Mouse (Mus musculus) telencephalon, adult 2 months (tissue): ENCODE measurements at regions not wholly inside any gene's neighbourhood (a gene's known extent, or its start where the extent isn't known, plus 50 kb on each side); places are given as distances from the start of the nearest gene placed in this dataset.

Source experiments
- DNase-seq: peaks from one replicate; pipeline ENCODE4 v3.0.0-alpha.2; 2011; ENCODE audit warnings: low read depth, low spot score

DNA sequence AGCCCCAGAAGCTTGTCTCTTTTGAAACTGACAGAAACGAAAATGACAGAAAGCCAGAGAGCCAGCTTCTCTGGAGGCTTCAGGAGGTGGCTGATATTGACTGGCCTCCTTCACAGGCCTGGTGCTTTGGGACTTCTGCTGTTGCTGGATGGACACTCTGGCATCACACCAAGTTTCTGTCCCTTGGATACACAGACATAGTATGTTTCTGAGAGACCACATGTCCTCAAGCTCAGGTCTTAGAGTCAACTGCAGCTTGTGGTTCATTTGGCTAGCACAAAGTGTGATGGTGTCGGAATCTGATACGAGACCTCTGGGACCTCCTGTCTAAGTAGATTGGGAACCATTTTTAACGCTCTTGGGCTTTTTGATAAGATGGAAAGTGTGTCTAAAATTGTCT is 502.0 kb downstream of the Sqor start:
- DNase-seq = no peak

DNA sequence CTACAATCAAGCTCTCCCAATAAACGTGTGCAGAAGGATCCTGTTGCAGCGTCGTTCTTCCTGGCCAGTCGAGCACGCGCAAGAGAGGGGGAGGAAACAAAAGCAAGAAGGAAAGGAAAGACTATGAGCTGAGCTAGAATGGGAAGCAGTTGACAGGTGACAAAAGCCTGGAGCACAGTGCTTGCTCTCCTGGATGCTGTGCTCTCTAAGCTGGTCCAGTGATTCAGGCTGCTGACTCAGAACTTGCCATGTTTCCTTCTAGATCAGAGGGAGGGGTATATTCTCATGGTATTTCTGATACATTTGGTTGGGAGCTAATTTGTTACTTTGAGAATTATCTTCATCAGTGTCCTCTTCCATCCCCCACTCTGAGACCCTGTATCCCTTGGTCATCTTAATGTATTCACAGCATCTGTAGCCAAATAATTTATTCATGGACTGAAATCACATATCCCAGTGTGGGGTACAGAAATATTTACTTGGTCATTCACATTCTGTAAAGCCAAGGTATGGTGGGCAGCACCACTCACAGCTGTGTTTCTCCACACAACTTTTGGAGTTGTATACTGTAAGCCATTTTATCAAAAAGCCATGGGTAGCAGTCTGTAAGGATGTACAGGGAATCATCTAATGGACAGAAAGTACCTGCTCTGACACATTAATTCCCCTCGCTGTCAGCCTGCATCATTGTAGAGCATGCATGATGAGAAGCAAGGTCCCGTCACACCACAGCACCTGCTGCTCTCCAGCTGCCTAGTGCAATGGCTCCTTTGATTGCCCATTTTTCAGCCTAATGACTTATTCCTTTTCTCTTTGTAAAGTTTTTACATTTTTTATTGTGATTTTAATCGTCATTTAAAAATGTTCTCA is 510.1 kb downstream of the Sqor start:
- DNase-seq = no peak

DNA sequence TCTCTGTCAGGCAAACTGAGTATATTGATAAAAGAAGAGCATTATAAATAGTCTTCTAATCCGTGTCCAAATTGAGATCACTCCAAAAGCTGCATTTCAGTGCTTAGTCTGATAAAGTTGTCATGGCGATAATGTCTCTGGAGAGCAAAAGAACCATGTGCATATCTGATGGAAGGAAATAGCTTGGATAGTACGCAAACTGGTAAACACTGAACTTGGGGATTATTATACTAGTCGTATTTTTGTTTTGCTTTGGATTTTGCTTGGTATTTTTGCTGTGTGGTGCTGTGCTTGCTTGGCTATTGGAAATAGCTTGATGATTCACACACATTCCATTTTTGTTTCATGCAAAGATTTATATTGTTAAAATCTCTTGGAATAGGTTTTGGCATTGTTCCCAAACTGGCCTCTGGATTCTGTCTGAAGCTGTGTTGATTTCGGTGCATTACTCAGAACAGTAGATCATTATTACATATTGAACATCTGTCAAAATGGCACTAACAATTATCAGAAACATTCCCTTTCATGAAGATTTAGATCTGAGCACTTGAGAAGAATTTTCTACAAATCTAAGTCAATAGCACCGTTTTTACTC is 510.8 kb downstream of the Sqor start:
- peak; percentile 28 for DNase-seq

DNA sequence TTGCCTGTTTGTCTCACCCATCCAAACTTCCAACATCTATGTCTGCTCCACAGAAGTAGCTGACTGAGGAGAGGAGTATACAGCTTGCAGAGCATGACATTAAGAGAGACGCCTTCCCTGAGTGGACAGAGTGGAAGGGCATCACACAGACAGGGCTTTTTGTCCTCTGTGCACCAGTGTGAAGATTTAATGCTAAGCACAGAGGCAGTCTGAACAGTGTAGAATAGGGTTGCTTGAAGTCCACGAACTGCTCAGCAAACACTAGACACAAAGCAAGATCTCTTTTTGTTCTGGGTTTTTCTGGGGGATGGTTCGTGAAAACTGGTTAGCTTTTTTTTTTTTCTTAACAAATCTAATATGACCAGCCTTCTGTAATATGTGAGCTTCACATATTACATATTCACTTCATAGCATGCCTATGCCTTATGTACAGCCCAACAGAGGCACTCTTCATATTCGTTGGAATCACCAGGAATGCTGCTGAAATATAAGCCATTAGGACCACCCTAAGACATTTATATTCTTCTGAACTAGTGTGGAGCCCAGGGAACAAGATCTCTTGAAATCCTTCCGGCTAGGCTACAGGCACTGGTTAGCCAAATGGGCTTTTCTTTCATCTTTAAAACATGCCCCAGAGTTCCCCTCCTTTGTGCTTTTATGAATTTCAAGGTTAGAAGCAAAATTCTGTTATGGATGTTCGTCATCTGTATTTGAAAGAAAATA is 546.7 kb downstream of the Sqor start:
- DNase-seq = no peak

DNA sequence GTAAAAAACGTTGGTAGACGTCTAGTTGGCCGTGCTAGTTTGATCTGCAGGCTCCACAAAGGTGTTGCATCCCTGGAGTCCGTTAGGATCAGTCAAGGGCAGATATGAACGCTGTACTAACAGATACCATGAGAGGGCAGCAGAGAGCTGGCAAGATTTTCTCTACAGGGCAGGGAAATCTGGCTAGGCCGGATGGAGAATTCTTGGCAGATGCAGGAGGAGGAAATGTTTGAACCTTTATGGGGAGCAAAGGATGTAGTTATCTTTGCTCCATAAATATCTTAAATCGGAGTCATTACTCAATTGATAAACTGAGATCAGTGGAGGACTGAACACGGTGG is 547.2 kb downstream of the Sqor start:
- peak; percentile 28 for DNase-seq

DNA sequence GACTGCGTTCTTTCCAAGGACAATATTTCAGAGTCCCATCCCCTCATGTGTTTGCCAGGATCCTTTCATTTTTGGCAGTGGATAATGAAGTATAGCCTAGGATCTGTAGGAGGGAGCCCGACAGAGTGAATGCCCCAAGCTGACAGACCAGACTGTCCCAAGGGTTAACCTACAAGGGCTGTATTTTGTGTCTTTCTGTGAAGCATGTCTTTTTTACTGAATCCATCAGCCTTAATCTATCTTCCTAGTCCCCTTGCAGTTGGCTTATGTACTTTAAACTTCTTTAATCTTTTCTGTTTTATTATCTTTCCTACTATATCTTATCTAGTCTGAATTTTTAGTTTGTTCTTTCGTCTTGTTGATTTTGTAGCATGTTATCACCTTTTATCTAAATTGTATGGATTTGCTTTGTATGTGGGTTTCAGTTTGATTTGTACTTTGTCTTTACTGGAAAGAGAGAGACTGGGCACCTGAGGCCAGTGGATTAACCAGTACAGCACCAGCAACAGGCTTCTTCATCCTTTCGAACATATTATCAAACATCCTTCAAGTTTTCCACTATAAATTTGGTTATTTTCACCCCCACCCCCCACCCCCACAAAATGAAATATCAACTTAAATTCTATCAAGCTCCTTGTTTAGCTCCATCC is 555.5 kb downstream of the Sqor start:
- DNase-seq = no peak

DNA sequence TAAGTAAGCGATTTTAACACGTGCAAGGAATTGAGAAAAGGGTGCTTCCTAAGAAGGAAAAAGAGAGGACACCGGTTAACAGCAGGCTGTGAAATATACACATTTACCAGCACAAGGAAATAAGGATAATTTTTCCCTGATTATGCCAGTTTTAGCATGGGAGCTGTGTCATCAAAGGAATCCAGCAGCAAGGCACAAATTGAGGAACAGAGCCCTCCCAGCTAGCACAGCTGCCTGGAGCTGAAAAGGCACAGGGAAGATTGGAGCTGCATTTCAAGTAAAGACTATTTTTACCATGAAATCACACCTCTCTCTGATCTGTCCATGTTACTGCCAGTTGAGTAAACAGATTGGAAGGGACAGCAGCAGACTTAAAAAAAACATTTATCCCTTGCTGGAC is 558.7 kb downstream of the Sqor start:
- peak; percentile 39 for DNase-seq

DNA sequence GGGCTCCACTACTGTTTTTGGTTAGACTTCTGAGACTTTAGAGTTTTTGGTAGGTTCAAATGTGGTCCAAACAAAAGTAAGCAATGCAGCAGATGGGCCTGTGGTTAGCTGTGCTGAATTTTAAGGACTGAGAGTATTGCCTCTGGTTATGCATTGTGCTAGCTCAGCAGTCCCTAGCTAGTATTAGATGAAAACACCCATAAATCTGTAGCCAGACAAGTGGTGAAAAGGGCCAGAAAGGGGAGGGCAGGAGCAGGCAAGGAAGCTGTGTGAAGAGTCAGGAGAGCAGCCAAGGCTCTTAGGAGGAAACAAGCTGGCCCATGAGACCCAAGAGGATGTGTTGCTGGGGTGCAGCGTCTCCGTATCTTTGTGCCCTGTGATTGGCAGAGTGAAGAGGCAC is 559.9 kb downstream of the Sqor start:
- no peak for DNase-seq

DNA sequence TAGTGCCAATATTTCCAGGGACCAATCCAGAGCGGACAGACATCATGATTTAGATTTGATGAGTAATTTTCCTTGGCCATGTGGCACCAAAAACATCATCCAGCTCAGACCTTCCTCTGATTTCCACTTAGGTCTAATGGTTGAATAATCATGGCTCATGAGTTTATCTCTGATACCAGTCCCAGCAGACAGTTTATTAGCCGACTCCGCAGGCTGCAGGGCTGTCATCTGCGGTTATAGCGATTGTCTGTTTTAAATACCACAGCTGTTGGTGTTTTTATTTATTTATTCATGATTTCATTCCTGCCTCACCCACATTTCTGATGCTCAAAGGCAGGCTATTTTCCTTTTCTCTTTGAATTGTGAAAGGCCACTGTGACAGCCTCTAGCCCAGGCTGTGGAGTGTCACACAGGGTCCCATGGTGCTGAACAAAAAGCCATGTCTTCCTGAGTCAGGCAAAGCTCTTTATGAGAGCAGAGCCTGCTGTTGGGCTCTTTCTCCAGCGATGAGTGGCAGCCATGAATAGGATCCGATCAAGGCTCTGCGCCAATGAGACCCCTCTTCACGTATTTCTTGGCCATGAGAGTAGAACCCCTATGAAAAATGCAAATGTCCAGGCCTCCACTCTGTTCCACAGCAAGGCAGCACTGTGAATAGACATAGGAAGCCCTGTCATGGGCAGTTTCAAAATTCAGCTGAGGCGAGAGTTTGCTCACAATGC is 584.7 kb downstream of the Sqor start:
- peak; percentile 15 for DNase-seq

DNA sequence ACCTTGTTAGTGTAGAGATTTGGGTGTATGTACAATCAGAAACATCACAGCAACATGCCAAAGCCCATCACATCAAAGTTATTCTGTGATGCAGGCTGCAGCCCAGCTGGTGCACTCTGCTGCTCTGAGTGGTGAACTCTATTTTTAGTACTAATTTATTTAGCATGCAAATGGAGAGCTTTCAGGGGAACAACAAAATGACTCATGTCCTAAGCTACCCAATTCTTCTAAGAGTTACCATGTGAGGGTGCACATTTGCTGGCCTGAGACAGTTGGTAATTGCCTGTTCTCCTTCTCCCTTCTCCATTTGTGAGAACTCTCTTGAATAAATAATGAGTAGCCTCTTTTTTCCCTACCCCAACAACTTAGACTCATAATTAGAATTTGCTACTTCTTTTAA is 599.2 kb downstream of the Sqor start:
- peak; percentile 49 for DNase-seq

DNA sequence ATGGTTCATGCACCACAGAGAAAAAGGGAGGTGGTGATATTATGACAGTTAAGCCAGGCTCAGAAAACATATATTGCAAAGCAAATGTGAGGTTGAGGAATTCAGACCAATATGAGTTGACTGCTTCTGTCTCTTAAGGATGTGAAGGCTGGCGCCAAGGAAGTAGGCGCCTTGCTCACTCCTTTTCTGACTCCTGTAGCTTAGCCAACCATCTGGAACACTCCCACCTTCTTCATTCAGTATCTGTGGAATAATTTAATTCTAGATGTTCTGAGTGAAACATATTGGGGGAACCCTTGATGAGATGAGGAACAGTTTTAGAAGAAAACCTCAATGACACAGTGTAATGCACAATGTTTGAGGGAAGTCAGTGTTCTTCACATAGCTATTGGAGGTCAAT is 601.5 kb downstream of the Sqor start:
- peak; percentile 65 for DNase-seq

DNA sequence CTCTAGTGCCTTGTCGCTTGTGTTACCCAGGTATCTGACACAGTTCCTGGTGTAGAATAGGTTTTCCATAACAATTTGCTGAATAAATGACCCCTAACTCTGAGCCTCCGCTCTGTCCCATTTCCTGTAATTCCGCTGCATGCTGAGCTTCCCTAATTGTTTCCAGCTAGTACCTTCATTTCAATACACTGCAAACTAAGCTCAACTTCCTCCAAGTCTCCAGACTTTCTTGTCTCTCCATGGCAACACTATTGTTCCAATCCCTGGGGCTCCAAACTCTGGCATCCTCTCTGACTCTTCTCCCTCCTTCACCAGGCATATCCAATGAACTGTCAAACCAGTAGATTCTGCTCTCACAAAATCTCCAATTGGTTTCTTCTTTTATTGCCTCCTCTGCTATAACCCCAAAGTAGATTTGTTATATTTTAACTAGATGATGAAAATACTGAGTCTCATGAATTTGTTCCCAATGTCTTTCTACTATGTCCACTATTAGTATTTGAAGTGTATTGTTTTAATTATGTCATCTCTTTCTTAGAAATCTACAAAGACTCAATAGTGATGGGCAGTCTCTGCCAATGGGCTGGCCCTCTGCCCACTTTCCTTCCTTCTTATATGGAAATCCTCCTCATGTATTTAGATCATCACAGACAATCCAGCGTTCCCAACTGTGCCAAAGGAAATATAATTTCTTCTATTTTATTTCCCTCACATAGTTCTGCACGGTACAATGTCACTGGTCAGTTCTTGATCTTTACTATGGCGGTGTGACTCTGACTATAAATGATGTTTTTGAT is 620.8 kb downstream of the Sqor start:
- no peak for DNase-seq

DNA sequence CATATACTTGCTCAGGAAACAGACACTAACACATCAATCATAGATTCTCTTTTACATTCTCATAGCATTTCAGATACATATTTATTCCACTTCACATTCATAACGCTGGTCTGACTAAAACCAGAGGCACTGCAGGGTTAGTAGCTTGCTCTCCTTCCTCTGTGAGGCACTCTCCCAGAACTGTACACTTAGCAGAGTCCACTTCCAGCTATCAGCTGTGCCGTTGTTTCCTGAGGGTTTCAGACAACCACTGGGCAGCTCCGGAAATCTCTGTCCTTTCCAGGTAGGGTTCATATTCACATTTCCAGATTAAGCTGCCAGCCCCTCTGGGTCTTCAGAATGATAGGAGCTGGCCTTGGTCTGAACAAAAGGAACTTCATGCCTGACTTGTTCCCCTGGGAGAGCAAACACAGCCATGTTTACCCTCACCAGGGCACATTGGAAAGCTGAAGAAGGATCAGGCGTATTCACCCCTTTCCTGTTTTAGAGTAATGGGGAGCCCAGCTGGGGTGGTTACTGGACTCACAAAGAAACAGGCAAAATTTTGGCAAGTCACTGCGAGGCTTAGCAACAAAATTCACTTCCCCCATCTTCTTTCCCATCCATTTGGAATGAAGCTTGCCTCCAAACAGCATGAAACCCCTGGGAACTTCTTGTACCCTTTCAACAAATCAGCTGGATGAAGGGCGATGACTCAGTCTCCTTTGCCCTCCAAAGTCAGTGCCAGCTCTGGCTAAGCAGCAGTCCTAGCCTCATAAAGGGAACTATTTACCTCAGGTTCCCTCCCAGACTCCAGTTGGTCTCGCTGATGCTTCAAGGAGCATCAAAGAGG is 622.0 kb downstream of the Sqor start:
- no peak for DNase-seq

DNA sequence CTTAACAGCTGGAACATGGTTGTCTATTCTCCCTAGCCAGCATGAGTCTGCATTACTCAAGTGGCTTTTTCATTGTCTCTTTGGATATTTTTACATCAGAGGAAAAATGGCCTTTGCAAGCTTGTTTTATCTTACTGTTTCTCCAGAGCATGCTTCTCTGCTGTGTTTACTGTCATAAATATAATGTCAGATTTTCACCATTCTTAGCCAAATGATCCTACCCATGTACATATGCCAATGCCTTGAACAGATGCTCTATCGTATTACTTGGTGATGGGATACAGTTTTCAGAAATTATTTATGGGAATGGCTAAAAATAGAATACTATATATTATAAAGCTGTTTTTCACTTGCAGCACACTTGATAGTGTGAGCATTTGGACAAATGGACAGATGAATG is 625.9 kb downstream of the Sqor start:
- no peak for DNase-seq

DNA sequence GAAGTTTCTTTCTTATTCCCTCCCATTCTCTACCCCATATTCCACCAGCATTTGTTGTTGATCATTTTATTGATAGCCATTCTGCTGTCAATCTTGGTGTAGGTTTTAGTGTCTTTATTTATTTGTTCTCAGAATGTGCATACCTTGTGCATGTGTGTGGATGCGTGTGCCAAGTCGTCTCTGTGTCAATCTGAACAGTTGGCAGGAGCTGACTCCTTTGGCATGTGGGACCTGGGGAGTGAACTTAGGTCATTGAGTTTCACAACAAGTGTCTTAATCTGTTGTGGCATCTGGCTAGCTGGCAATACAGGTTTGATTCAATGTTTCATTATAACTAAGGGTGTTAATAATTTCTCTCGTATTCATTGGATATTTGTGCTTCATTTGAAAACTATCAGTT is 629.3 kb downstream of the Sqor start:
- DNase-seq = no peak

DNA sequence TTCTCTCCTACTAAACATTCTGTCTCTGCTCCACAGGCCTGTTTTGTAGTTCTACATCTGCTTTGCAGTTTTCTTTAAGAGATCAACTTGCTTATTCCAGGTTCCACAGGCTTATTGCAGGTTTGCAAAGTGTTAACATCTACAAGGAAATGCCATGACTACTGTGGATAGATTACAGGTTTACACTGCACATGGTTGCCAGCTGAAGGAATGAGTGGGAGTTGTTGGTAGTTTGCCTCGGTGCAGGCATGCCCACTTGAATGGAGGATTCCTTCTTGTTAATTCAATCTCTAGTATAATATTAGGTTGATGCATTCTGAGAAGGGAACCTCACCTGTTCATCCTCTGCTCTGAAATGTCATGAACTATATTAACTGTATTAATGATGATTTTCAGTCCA is 632.5 kb downstream of the Sqor start:
- peak; percentile 31 for DNase-seq

DNA sequence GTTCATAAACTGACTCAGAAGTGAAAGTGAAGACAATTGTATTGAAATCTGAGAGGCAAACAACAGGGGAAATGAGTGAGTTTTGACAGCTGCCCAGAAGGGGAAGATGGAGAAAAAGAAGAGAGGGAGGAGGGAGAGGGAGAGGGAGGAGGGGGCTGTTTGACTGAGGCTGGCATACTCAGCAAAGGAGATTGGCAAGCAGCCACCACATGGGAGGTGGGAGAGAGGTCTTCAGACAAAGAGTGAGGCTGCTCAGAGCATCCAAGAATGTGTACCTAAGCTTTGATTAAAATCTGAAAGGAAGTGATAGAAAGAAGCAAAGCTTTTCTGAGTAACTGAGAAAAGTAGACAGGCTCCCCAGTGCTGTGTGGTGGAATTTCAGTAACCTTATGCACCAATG is 636.0 kb downstream of the Sqor start:
- no peak for DNase-seq

DNA sequence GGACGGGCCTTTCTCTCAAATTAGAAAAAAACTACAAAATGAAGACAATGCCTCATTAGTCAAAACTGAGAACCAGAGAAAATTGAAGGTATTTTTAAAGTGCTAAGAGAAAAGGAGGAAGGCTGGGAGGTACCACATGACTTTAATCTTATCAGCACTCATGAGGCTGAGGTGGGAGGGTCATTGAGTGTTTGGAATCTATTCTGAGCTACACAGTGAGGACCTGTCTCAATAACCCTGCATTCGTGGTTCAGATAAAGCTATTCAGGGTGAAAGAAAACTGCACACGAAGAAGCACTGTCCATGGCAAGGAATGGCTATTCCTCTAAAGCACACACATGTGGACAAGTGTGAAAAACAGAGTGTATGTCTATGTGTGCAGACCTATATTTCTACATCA is 644.0 kb downstream of the Sqor start:
- DNase-seq = no peak

DNA sequence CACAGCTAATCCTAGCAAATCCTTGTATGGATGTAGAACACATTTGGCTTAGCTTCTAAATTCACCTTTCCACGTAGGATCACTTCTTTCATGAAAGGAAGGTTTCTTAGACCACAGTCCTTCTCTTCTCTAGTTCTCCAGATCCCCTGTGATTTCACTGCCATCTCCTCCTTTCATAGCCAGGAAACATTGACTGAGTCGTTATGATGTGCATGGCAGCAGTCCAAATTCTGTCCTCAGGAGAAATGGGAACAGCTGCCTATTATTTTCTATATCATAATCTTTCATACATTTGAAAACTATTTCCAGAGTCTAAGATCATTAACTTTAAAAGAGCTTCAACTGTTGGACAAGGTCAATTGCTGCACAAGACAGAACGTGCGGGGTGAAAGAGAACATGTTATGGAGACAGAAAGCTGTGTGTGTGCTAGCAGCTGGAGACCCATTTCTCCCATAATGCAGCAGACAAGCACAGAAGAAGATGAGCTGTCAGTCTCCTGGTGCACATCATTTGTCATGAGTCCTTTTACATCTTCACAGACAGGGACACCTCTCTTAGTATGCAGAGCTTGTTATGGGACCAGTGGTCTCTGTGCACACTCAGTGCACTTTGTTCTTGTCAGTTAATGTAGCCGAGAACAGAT is 631.6 kb upstream of the Sema6d start:
- DNase-seq = no peak

DNA sequence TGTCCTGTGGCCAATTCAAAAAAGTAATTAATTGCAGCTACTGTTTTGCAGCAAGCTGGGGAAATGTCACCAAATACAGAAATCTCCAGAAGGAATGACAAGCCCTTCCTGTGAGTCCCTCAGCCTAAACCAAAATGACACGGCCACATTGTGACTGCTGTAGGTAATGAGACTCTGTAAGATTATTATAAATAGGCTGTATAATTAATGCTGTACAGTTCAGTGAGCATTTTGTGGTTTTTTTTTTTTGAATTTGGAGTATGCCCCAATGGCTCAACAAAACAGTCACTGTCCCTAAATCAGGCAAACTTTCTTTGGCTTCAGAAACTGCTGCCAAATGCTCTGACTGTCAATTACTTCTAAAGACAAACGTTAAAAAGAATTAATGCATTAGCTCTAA is 615.9 kb upstream of the Sema6d start:
- DNase-seq = no peak
